Mouse (Mus musculus) forebrain, embryonic 15.5 days (tissue): ENCODE results near the gene Defb36. TPM values are rescaled to one million over a fixed set of nuclear protein-coding genes. Genes with fewer than 3 reads are reported as not detected.

ENCODE experiments used
- ATAC-seq: fragments of 200-750 bp; cut with Nextera tagmentation; replicated peaks from 2 replicates; pipeline ENCODE4 v1.8.0; 2017; ENCODE audit warnings: mild to moderate bottlenecking, moderate TSS enrichment, moderate library complexity
- H3K27ac ChIP-seq: fragments of 300-500 bp; sonication (generic); replicated peaks from 2 replicates; pipeline ENCODE4 v1.5.1; 2015; ENCODE audit warnings: mild to moderate bottlenecking, inconsistent platforms
- H3K27me3 ChIP-seq: fragments of 300-500 bp; sonication (generic); 2 replicates; pipeline ENCODE4 v1.6.1; 2015; ENCODE audit warnings: inconsistent platforms
- H3K36me3 ChIP-seq: fragments of 300-500 bp; sonication (generic); 2 replicates; pipeline ENCODE4 v1.6.1; 2015; ENCODE audit warnings: mild to moderate bottlenecking, inconsistent platforms
- H3K4me1 ChIP-seq: fragments of 300-500 bp; sonication (generic); 2 replicates; pipeline ENCODE4 v1.6.1; 2015; ENCODE audit warnings: inconsistent platforms
- H3K4me2 ChIP-seq: fragments of 300-500 bp; sonication (generic); replicated peaks from 2 replicates; pipeline ENCODE4 v1.6.1; 2015; ENCODE audit warnings: mild to moderate bottlenecking, inconsistent platforms
- H3K4me3 ChIP-seq: fragments of 300-500 bp; sonication (generic); 2 replicates; pipeline ENCODE4 v1.5.1; 2015; ENCODE audit warnings: mild to moderate bottlenecking, inconsistent platforms
- H3K9ac ChIP-seq: fragments of 300-500 bp; sonication (generic); replicated peaks from 2 replicates; pipeline ENCODE4 v1.6.1; 2015; ENCODE audit warnings: mild to moderate bottlenecking, inconsistent platforms
- H3K9me3 ChIP-seq: fragments of 300-500 bp; sonication (generic); 2 replicates; pipeline ENCODE4 v1.6.1; 2016; ENCODE audit warnings: inconsistent platforms
- WGBS: fragments of 180-500 bp; shearing (Covaris S2); methylation state at CpG from one replicate; pipeline ENCODE4 v1.1.7; 2015; ENCODE audit warnings: mixed read lengths; 5-methylcytosine and 5-hydroxymethylcytosine counted together
- polyA plus RNA-seq: library from polyadenylated mRNA; unstranded; fragments of >200 nt; fragmentation: Nextera tagmentation; extraction: Ambion mirVana; gene quantifications from 2 replicates; pipeline ENCODE4 v1.2.1, GENCODE M21; 2015

The Defb36 gene
- polyA plus RNA-seq, 1 experiment from 2014 or later, result not detected

GRCm38 (mm10) chr2:152639406-152640113 lies 35.4 kb downstream of the Defb36 start:
- ATAC-seq, result no peak
- H3K4me3 ChIP-seq, result no peak overlapping the region
- H3K36me3 ChIP-seq, result no peaks in the 10 kb centered on the region
- H3K4me1 ChIP-seq, result peaks cover 4% of the 10 kb centered on the region; the same call in 1 of the 2 replicates
- no peak overlapping the region for H3K4me2 ChIP-seq
- 18% methylated on average over 11 of the region's 11 CpGs for WGBS
- no peak overlapping the region for H3K27ac ChIP-seq
- H3K9ac ChIP-seq, result no peak overlapping the region
- H3K27me3 ChIP-seq, result no peaks in the 10 kb centered on the region
- H3K9me3 ChIP-seq, result no peaks in the 10 kb centered on the region

GRCm38 (mm10) chr2:152652901-152653620 lies 48.9 kb downstream of the Defb36 start:
- Histone ChIP-seq H3K36me3 (no peaks in the 10 kb centered on the region), H3K27ac (peak overlapping the region; percentile 91; the same call in 1 of the 2 replicates), H3K4me3 (no peak overlapping the region), H3K4me2 (no peak overlapping the region), H3K27me3 (no peaks in the 10 kb centered on the region), H3K9ac (no peak overlapping the region), H3K9me3 (no peaks in the 10 kb centered on the region), H3K4me1 (peaks cover 16% of the 10 kb centered on the region)
- 83% methylated on average over 10 of the region's 10 CpGs for WGBS
- no peak for ATAC-seq

GRCm38 (mm10) chr2:152653874-152654715 lies 50.0 kb downstream of the Defb36 start:
- peak; percentile 92 for ATAC-seq
- H3K36me3 ChIP-seq, result no peaks in the 10 kb centered on the region
- H3K9me3 ChIP-seq, result no peaks in the 10 kb centered on the region
- H3K4me2 ChIP-seq, result peak overlapping the region; percentile 34
- H3K4me3 ChIP-seq, result 0 out of 2 replicates have a peak overlapping the region, but pooled peaks have one; percentile 15
- WGBS, result 47% methylated on average over 14 of the region's 14 CpGs
- H3K27me3 ChIP-seq, result no peaks in the 10 kb centered on the region
- H3K27ac ChIP-seq, result peak overlapping the region; percentile 91
- H3K4me1 ChIP-seq, result peaks cover 16% of the 10 kb centered on the region
- H3K9ac ChIP-seq, result 0 out of 2 replicates have a peak overlapping the region, but pooled peaks have one; percentile 13

GRCm38 (mm10) chr2:152657398-152657797 lies 53.3 kb downstream of the Defb36 start:
- peaks cover 16% of the 10 kb centered on the region for H3K4me1 ChIP-seq
- H3K9me3 ChIP-seq, result no peaks in the 10 kb centered on the region
- WGBS, result 64% methylated on average over 10 of the region's 10 CpGs
- no peak overlapping the region for H3K4me3 ChIP-seq
- no peak overlapping the region for H3K27ac ChIP-seq
- H3K36me3 ChIP-seq, result no peaks in the 10 kb centered on the region
- H3K9ac ChIP-seq, result no peak overlapping the region
- no peak overlapping the region for H3K4me2 ChIP-seq
- ATAC-seq, result no peak
- no peaks in the 10 kb centered on the region for H3K27me3 ChIP-seq

- no peak for ATAC-seq
- 85% methylated on average over 6 of the region's 6 CpGs for WGBS
- H3K4me1 ChIP-seq, result no peaks in the 10 kb centered on the region
- H3K4me3 ChIP-seq, result no peak overlapping the region
- H3K4me2 ChIP-seq, result no peak overlapping the region
- no peak overlapping the region for H3K9ac ChIP-seq
- no peaks in the 10 kb centered on the region for H3K9me3 ChIP-seq
- H3K36me3 ChIP-seq, result no peaks in the 10 kb centered on the region
- H3K27me3 ChIP-seq, result no peaks in the 10 kb centered on the region
- no peak overlapping the region for H3K27ac ChIP-seq
Observed at GRCm38 (mm10) chr2:152661163-152661562, 57.0 kb downstream of the Defb36 start.

Other genes with a start within 250 kb of the Defb36 start
- 13.5 and 13.6 TPM in 2 replicates for gene Nrsn2, start 227.7 kb upstream of the Defb36 start, polyA plus RNA-seq
- gene Sox12, start 206.3 kb upstream of the Defb36 start, polyA plus RNA-seq, result 17.7 and 18.3 TPM in 2 replicates
- 18.7 TPM in 2 replicates for gene Zcchc3, start 189.3 kb upstream of the Defb36 start, polyA plus RNA-seq
- gene 6820408C15Rik, start 188.7 kb upstream of the Defb36 start, polyA plus RNA-seq, result 2.1 and 3.7 TPM in 2 replicates
- gene Defb23, start 139.7 kb upstream of the Defb36 start, polyA plus RNA-seq, result not detected in 2 replicates
- gene Defb20, start 127.3 kb upstream of the Defb36 start, polyA plus RNA-seq, result not detected in 2 replicates
- gene Defb22, start 114.2 kb upstream of the Defb36 start, polyA plus RNA-seq, result not detected in 2 replicates
- not detected in 2 replicates for gene Defb26, start 92.6 kb upstream of the Defb36 start, polyA plus RNA-seq
- not detected in 2 replicates for gene Defb28, start 86.1 kb upstream of the Defb36 start, polyA plus RNA-seq
- not detected in 2 replicates for gene Defb29, start 64.2 kb upstream of the Defb36 start, polyA plus RNA-seq
- gene Gm17416, start 35.0 kb upstream of the Defb36 start, polyA plus RNA-seq, result not detected in 2 replicates
- gene Defb21, start 31.6 kb upstream of the Defb36 start, polyA plus RNA-seq, result not detected in 2 replicates
- gene Defb19, start 24.0 kb upstream of the Defb36 start, polyA plus RNA-seq, result not detected in 2 replicates
- gene Defb45, start 4.9 kb upstream of the Defb36 start, polyA plus RNA-seq, result not detected in 2 replicates
- gene Defb25, start 18.7 kb downstream of the Defb36 start, polyA plus RNA-seq, result not detected in 2 replicates
- gene Rem1, start 22.6 kb downstream of the Defb36 start, polyA plus RNA-seq, result 0.36 and 0.62 TPM in 2 replicates
- 159 and 164 TPM in 2 replicates for gene H13, start 65.1 kb downstream of the Defb36 start, polyA plus RNA-seq
- gene Mcts2, start 82.7 kb downstream of the Defb36 start, polyA plus RNA-seq, result 33.6 and 34.4 TPM in 2 replicates
- gene Id1, start 131.9 kb downstream of the Defb36 start, polyA plus RNA-seq, result 26.3 and 32.0 TPM in 2 replicates
- 4.3 and 4.4 TPM in 2 replicates for gene Cox4i2, start 149.8 kb downstream of the Defb36 start, polyA plus RNA-seq
- gene Bcl2l1, start 227.4 kb downstream of the Defb36 start, polyA plus RNA-seq, result 179 and 183 TPM in 2 replicates
- gene Tpx2, start 243.6 kb downstream of the Defb36 start, polyA plus RNA-seq, result 50.6 and 51.1 TPM in 2 replicates